Mouse (Mus musculus) gastrocnemius, adult 2 months (tissue): ENCODE data around the gene H2afz. TPM values are rescaled to one million over a fixed set of nuclear protein-coding genes. Genes with fewer than 3 reads are reported as not detected.
A peak's percentile ranks its signal among the peaks of the same experiment; 100 is the strongest.
"Not testable (repeated sequence)": the region's sequence is repeated elsewhere in the genome, so short reads cannot be mapped to it uniquely, and the experiment has no call there.

Experiments
- DNase-seq: peaks from one replicate; pipeline ENCODE4 v3.0.0; 2022
- H3K27ac ChIP-seq: fragments of 200-600 bp; 2 replicates; pipeline ENCODE4 v1.8.1; 2022; ENCODE audit warnings: mild to moderate bottlenecking
- H3K4me3 ChIP-seq: fragments of 200-600 bp; 2 replicates; pipeline ENCODE4 v1.8.1; 2022; ENCODE audit warnings: mild to moderate bottlenecking, moderate library complexity
- CTCF ChIP-seq: fragments of 200-600 bp; IDR thresholded peaks from 2 replicates; pipeline ENCODE4 v1.8.1; 2022; ENCODE audit warnings: antibody characterized with exemption, mild to moderate bottlenecking, moderate library complexity
- intact Hi-C: fragments of 180-260 bp; cut with DNase I; formaldehyde crosslinking; loops from one replicate; pipeline ENCODE4 v1.15.1; 2025
- total RNA-seq, 2 experiments: library from RNA; stranded (reverse); gene quantifications; 2 replicates each; pipeline ENCODE4 v1.2.3; 2021

H2afz gene
- total RNA-seq, 2 experiments from 2014 or later: 64.1 to 76.3 TPM

DNA sequence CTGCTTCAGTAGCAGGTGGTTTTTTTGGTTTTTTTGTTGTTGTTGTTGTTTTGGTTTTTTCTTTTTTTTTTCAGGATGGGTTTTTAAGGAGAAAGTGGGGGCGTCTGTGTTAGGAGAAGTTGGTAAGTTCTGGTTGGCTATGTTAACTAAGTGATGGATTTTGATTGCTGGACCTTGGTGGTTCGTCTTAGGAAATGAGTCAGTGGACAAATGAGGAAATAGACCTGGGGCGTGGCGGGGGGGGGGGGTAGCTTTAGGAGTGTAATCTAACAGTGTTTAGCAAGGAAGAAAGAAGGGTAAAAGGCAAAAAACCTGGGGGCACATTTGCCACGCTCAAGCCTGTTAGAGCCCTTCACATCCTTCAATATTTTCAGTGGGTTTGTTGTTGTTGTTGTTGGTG lies 17.7 kb upstream of the H2afz start:
- intact Hi-C loops: no loop called here
- no peak overlapping the region for H3K4me3 ChIP-seq
- no peak overlapping the region for H3K27ac ChIP-seq
- no peak for DNase-seq
- TF ChIP-seq CTCF: no peak

- no peak for TF ChIP-seq CTCF
- Histone ChIP-seq H3K4me3 (no peak overlapping the region), H3K27ac (no peak overlapping the region)
- no peak for DNase-seq
- intact Hi-C loops: no loop called here
Observed at GRCm38 (mm10) chr3:137848354-137848753, 15.9 kb upstream of the H2afz start.

DNA sequence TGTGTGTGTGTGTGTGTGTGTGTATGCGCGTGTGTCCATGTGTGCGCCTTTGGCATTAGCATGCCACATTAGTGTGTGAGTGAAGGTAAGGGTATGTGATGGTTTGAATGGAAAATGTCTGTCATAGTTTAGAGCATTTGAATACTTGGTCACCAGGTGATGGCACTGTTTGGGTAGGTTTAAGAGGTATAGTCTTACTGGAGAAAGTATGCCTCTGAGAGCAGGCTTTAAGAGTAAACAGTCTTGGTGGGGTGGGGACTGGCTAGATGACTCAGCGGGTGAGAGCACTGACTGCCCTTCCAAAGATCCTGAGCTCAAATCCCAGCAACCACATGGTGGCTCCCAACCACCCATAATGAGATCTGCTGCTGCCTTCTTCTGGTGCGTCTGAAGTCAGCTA lies 14.6 kb upstream of the H2afz start:
- TF ChIP-seq CTCF: no peak
- intact Hi-C loops: no loop called here
- Histone ChIP-seq H3K4me3 (no peak overlapping the region), H3K27ac (no peak overlapping the region)
- no peak for DNase-seq

- DNase-seq: no peak
- Histone ChIP-seq H3K4me3 (no peak overlapping the region), H3K27ac (no peak overlapping the region)
- no peak for TF ChIP-seq CTCF
- intact Hi-C loops: no loop called here
Observed at GRCm38 (mm10) chr3:137851196-137851595, 13.1 kb upstream of the H2afz start.

DNA sequence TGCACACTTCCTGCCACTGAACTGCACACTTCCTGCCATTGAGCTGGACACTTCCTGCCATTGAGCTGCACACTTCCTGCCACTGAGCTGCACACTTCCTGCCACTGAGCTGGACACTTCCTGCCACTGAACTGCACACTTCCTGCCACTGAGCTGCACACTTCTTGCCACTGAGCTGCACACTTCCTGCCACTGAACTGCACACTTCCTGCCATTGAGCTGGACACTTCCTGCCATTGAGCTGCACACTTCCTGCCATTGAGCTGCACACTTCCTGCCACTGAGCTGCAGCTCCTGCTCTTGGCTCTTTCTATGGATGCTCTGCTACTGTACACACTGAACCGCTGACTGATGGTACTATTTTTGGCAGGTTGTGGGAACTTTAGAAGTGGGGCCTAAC lies 11.3 kb upstream of the H2afz start:
- intact Hi-C loops, H3K4me3 ChIP-seq, H3K27ac ChIP-seq, DNase-seq: not testable (repeated sequence)

- H3K4me3 ChIP-seq: no peak overlapping the region
- intact Hi-C loops: no loop called here
- TF ChIP-seq CTCF: no peak
- H3K27ac ChIP-seq: no peak overlapping the region
- no peak for DNase-seq
Observed at GRCm38 (mm10) chr3:137855328-137855727, 9.0 kb upstream of the H2afz start.

- no peak for TF ChIP-seq CTCF
- no peak overlapping the region for H3K4me3 ChIP-seq
- H3K27ac ChIP-seq: no peak overlapping the region
- intact Hi-C loops: no loop called here
- DNase-seq: no peak
Observed at GRCm38 (mm10) chr3:137856061-137856460, 8.2 kb upstream of the H2afz start.

GRCm38 (mm10) chr3:137860394-137861170 lies 3.7 kb upstream of the H2afz start:
- intact Hi-C loops: no loop called here
- TF ChIP-seq CTCF: no peak
- no peak for DNase-seq
- Histone ChIP-seq H3K4me3 (no peak overlapping the region), H3K27ac (no peak overlapping the region)

DNA sequence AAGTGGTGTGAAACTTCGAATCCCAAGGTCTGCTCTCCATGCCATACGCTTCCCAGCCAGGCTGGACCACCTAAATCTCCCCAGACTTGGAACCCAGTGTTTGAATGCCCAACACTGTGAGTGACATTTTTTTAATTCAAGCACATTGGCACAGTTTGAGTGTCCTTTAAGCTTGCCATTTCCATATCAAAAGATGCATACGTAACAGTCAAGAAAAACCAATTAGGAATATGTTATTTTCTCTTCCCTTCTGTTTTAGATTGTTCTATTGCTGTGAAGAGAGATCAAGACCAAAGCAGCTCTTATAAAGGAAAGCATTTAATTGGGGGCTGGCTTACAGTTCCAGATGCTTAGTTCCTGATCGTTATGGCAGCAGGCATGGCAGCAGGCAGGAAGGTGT lies 2.9 kb upstream of the H2afz start:
- Histone ChIP-seq H3K4me3 (no peak overlapping the region), H3K27ac (no peak overlapping the region)
- no peak for TF ChIP-seq CTCF
- intact Hi-C loops: no loop called here
- DNase-seq: no peak

GRCm38 (mm10) chr3:137862600-137862999 lies 1.7 kb upstream of the H2afz start:
- DNase-seq: no peak
- intact Hi-C loops: loop anchor here (2.0 kb wide), 1 partner anchor 56 kb away; the partner anchor contains the start of gene Lamtor3
- no peak for TF ChIP-seq CTCF
- H3K4me3 ChIP-seq: no peak overlapping the region
- H3K27ac ChIP-seq: no peak overlapping the region

DNA sequence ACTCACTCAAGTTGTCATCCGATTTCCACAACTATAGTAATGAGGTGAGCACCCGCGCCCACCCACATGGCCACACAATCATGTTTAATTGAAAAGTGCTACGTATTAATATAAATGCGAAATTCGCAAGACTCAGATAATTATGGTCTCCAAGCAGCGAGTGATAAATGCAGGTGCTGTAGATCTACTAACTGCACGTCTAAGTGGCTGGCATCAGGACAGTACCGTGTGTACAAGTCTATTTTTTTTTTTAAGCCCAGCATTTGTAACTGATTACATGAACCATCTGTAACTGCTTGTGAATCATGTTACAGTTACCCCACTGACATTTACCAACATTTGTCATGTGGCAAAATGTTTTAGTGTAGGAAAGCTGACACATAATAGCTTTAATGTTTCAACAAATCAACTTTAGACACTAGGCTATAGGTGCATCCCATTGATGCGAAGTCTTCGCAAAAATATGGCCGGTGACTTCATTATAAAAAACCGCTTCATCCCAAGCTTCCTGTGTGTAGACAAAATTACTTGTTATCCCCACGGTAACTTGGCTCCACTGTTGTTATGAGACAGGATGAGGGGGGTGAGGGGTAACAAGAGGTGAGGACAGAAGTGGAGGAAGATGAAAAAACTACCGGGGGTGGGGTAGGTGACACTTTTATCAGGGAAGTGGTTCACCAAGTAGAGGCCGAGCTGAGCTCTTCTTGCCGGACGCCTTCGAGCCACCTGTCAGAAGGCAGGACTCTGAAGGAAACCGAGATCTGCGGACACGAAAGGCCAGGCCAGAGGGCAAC lies 760 bp upstream of the H2afz start:
- H3K27ac ChIP-seq: peak overlapping the region; percentile 96
- TF ChIP-seq CTCF: no peak; the same call in 1 of the 2 replicates
- no peak for DNase-seq
- intact Hi-C loops: loop anchor here (2.0 kb wide), 1 partner anchor 55 kb away; the partner anchor contains the start of gene Lamtor3
- peak overlapping the region; percentile 75 for H3K4me3 ChIP-seq

DNA sequence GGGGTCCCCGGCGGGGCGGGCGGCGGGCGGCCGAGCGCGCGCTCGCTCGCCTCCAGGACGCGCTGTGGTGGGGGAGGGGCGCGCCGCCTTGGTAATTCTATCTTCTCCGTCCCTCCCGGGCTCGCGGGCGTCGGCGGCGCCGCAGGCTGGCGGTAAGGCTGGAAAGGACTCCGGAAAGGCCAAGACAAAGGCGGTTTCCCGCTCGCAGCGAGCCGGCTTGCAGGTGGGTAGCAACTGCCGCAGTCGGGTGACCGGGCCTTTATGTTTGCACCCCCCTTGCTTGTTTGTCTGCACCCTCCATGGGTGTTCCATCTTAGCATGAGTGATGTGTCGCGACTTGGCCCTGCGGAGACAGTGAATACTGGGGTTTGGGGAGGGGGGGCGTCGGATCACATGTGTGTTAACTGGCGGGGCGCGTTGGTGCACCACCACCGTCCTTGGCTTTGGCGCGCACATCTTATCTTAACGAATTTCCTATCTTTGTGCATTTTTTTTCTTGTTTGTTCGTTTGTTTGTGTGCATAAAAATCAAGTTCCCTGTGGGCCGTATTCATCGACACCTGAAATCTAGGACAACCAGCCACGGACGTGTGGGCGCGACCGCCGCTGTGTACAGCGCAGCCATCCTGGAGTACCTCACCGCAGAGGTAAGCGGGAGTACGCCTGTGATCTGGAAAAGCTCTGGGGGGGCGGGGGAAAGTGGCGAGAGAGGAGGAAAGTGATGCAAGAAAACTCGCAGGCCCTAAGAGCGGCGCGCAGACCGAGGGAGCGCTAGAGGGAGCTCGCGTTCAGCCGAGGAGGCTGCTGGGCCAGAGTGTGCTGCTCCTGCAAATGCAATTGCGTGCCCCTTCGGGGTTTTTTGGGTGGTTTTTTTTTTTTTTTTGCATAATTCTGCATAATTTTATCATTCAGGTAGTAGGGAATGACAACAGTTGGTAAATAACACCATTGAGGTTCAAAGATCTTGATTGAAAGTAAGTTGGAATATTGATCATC lies 998 bp downstream of the H2afz start:
- TF ChIP-seq CTCF: peak; percentile 88
- intact Hi-C loops: loop anchor here (1.0 to 5.0 kb wide), 2 partner anchors 127 to 278 kb away; partner anchors contain the start of gene Trmt10a
- peak overlapping the region; percentile 75 for H3K4me3 ChIP-seq

More for the DNA sequence above, 998 bp downstream of the H2afz start:
- peak; percentile 92 for DNase-seq
- H3K27ac ChIP-seq: peak overlapping the region; percentile 96
